Mouse (Mus musculus) spleen, adult 2 months (tissue): ENCODE data around the gene Mfsd4b5.

ENCODE experiments used
- CTCF ChIP-seq: fragments of 200-500 bp; IDR thresholded peaks from 2 replicates; pipeline ENCODE4 v1.5.1; 2011; ENCODE audit warnings: mild to moderate bottlenecking, inconsistent platforms; ENCODE audit not compliant: insufficient read depth, insufficient read length, insufficient replicate concordance; ENCODE audit errors: extremely low read depth
- POLR2A ChIP-seq: fragments of 200-500 bp; IDR thresholded peaks from 2 replicates; pipeline ENCODE4 v1.6.1; 2011; ENCODE audit warnings: low read depth, low read length, inconsistent platforms

DNA sequence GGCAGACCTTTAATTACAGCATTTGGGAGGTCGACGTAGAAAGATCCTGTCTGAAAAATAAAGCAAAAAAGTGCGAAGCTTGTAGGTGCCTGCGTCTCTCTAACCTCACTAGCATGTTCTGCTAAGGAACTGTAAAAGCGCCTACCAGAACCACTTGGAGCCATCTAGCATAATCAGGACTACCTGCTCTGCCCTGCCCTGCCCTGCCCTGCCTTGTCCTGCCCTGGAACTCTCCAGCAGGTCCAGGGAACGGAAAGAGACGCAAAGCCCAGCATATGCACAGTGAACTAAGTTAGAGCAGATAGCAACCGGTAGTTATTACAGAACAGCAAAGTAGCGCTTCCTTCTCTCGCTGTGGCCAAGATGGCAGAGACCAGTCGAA, 26.0 kb downstream of the Mfsd4b5 start:
- TF ChIP-seq CTCF (no peak), POLR2A (no peak)
